10 mouse cellular contexts compared by ENCODE assay signal in the genomic region with DNA sequence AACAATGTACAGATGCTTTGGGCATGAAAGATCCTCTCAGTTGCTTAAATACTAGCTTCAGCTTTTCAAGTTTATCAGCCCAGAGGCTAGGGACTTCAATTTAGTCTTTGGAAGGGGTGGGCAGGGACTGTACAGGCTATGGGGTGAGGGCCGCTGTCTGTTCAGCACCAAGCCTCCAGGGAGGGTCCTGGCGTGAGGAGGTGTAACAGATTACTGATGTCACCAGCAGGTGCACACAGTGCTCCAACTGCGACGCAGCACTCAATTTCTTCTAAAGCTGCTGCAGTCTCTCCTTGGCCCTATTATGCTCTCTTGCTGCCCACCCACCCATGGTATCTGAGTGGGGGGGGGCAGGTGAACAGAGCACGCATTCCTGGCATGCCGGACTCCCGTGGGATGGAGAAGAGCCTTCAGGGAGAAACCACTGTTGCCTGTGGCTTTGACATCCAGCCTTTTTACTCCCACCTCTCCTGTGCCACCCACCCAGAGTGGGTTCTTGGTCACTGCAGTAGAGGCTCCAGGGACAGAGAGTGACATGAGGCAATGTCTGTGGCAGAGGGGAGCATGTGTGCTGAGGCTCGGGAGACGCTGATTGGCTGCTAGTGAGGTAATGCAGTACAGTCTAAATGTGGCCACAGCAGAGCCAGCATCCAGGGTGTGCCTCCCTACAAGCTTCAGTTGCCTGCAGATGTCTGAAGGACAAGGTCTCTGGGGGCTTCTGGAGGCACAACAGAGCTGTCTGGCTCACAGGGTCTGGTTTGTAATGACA.
DNase-seq lines count a peak whose midpoint lies in the region; ATAC-seq and TF ChIP-seq lines count a peak whose summit lies in the region.
"Had no signal": no experiment of that assay in that cellular context is flagged by ENCODE, and none has a peak within 500 bp of the region (broad histone marks: within the 10 kb centered on the region; RNA-seq: fewer than 3 reads in every experiment).

No protein-coding gene starts in this region.

- TF ChIP-seq CTCF in left cerebral cortex, adult 2 months (IDR thresholded peaks at IDR 0.05), result no peak

- DNase-seq in heart, adult 11 months, result peak; percentile 64
- DNase-seq in heart, postnatal 4 days, result no peak
- DNase-seq in left cerebral cortex, adult 2 months (ENCODE audit: extremely low spot score in 1 of 2, low spot score in 2 of 2), result peak; percentile 56 to 61
- peak; percentile 86 for DNase-seq in right cerebral cortex, adult 18-20 months
- DNase-seq in spleen, postnatal 10 days (ENCODE audit: low spot score in 2 of 2), result no peak
- DNase-seq in kidney, postnatal 25 days, result no peak
- no peak for DNase-seq in adipocyte (ENCODE audit: low spot score)

- H3K27ac ChIP-seq in left cerebral cortex, adult 2 months, result peak overlapping the region; percentile 89

- intact Hi-C loops in left cerebral cortex, adult 2 months (cut with DNase I), result no loop called here

- ATAC-seq in frontal cortex, adult (ENCODE audit: low TSS enrichment), result peak; percentile 97
- ATAC-seq: intestine, embryonic 16.5 days had no signal

- peak overlapping the region; percentile 24; the same call in 1 of the 2 replicates for H3K4me3 ChIP-seq in left cerebral cortex, adult 2 months
- H3K4me3 ChIP-seq: erythroblast, embryonic 14.5 days had no signal

Comparison
In these comparisons a context has a peak if more than half of its experiments do, and no peak if none do; other contexts are left out.
1. DNase-seq: peak in heart, adult 11 months (single experiment), left cerebral cortex, adult 2 months (2 of 2) and right cerebral cortex, adult 18-20 months (single experiment); none in heart, postnatal 4 days (single experiment), spleen, postnatal 10 days (0 of 2), kidney, postnatal 25 days (0 of 2) and adipocyte (single experiment).